Mouse (Mus musculus) lung, embryonic 14.5 days (tissue): Measurements from ENCODE around the gene Sp1. TPM values are rescaled to one million over a fixed set of nuclear protein-coding genes. Genes with fewer than 3 reads are reported as not detected.
A peak's percentile ranks its signal among the peaks of the same experiment; 100 is the strongest.

Source experiments
- ATAC-seq: fragments of 200-750 bp; cut with Nextera tagmentation; 2 replicates; pipeline ENCODE4 v1.8.0; 2017; ENCODE audit warnings: mild to moderate bottlenecking, moderate TSS enrichment, moderate library complexity; ENCODE audit not compliant: insufficient read depth
- DNase-seq: peaks from one replicate; pipeline ENCODE4 v3.0.0-alpha.2; 2015
- H3K27ac ChIP-seq: fragments of 300-500 bp; sonication (generic); 2 replicates; pipeline ENCODE4 v1.5.1; 2014; ENCODE audit warnings: low read depth, mild to moderate bottlenecking, moderate library complexity
- H3K27me3 ChIP-seq: fragments of 300-500 bp; sonication (generic); 2 replicates; pipeline ENCODE4 v1.6.1; 2014; ENCODE audit warnings: low read length, control low read depth; ENCODE audit not compliant: insufficient read depth
- H3K36me3 ChIP-seq: fragments of 300-500 bp; sonication (generic); 2 replicates; pipeline ENCODE4 v1.6.1; 2014; ENCODE audit warnings: control low read depth; ENCODE audit not compliant: insufficient read depth
- H3K4me1 ChIP-seq: fragments of 300-500 bp; sonication (generic); 2 replicates; pipeline ENCODE4 v1.6.1; 2014; ENCODE audit warnings: antibody characterized with exemption, control low read depth; ENCODE audit not compliant: insufficient read depth
- H3K4me2 ChIP-seq: fragments of 300-500 bp; sonication (generic); 2 replicates; pipeline ENCODE4 v1.6.1; 2014; ENCODE audit warnings: mild to moderate bottlenecking
- H3K4me3 ChIP-seq: fragments of 300-500 bp; sonication (generic); 2 replicates; pipeline ENCODE4 v1.5.1; 2014; ENCODE audit warnings: low read depth, low read length
- H3K9ac ChIP-seq: fragments of 300-500 bp; sonication (generic); 2 replicates; pipeline ENCODE4 v1.6.1; 2014
- H3K9me3 ChIP-seq: fragments of 300-500 bp; sonication (generic); 2 replicates; pipeline ENCODE4 v1.6.1; 2016; ENCODE audit warnings: low read depth, low read length, control low read depth
- CTCF ChIP-seq: IDR thresholded peaks from 2 replicates; pipeline ENCODE4 v1.5.1; 2016; ENCODE audit warnings: antibody characterized with exemption, low read depth
- WGBS: fragments of 180-500 bp; shearing (Covaris S2); extraction: QIAGEN DNeasy Blood & Tissue Kit; methylation state at CpG from one replicate; pipeline ENCODE4 v1.1.7; 2014; 5-methylcytosine and 5-hydroxymethylcytosine counted together
- polyA plus RNA-seq: library from polyadenylated mRNA; unstranded; fragments of >200 nt; fragmentation: Nextera tagmentation; extraction: Ambion mirVana; gene quantifications from 2 replicates; pipeline ENCODE4 v1.2.1, GENCODE M21; 2014

Gene Sp1
- polyA plus RNA-seq = 15.3 and 16.1 TPM in 2 replicates

DNA sequence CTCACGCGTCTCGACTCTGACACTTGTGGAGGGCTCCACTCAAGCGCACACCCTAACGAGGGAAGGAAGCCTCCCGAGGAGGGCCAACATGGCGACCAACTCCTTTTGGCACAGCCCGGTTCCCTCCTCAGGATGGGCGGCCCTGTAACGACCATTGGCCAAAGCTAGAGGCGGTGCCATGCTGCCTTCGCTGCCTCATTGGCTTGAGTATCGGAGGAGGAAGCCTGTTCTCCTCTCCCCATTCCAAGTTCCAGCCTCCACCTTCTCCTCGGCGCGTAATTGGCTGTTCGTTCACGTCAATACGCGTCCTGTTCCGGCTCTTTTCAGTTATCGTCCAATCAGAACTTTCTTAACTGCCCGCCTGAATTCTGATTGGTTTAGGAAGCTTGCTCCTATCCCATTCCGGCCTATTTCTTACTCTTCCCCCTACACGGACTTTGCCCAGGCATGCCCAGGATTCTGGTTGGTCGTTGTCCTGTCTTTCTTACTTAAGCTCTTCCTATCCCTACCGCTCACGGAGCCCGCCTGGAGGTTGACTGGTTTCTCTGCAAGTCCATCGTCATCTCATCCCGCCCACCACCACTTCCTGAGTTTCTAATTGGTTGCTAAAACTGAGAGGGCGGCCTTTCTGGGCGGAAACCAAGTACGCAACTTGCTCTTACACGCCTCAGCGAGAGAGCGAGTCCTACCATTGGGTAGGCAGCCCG, at the start of gene Sp1:
TSS of gene Sp1 (plus strand) at position 655 of the 707 bp plus-strand sequence.
- under 1% methylated on average over 38 of the region's 38 CpGs for WGBS
- TF ChIP-seq CTCF = no peak

DNA sequence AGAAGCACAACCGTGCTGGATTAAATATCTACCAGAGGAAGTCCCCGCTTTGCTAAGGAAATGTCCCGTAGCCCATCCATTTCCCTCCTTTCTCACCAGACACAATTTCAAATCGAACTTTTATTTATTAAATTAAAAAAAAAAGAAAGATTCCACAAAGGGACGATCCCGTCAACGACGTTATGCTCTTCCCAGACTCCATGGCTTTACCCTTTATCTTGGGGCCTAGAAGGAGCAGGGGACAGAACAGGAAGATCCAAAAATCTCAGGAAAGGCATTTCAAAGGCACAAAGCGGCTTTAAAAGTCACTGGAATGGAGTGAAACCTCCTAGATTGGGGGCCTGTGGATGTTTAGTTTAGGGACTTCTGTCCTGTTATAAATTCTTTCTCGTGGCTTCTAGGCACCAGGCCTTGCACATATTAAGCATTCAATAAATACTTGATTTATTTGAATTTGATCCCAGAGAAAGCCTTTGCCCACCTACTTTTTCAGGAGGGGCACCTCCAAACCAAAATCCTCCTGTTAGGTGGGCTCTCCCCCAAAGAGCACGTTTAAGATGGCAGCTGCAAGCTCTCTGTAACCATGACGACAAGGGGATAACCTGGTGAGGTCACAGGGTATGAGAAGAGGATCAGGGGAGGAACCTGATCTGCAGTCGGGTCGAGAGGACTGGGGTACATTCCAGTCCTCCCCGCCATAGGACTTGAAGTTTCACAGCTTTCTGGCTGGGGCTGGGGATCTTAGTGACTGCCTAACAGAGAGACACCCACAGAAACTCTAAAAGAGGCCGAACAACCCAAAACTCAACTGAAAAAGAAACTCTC, 49.2 kb upstream of the Sp1 start:
- peak; percentile 20 for DNase-seq
- peak overlapping the region; percentile 95 for H3K4me2 ChIP-seq
- WGBS = 40% methylated on average over 16 of the region's 16 CpGs
- peak overlapping the region; percentile 91 for H3K27ac ChIP-seq
- peaks cover 8% of the 10 kb centered on the region for H3K4me1 ChIP-seq
- peak overlapping the region; percentile 51 for H3K4me3 ChIP-seq
- H3K36me3 ChIP-seq = no peaks in the 10 kb centered on the region
- H3K9ac ChIP-seq = peak overlapping the region; percentile 86
- no peaks in the 10 kb centered on the region for H3K9me3 ChIP-seq
- ATAC-seq = no peak
- no peak for TF ChIP-seq CTCF
- H3K27me3 ChIP-seq = peaks cover 23% of the 10 kb centered on the region

More for the DNA sequence above, at the start of gene Sp1:
- Histone ChIP-seq H3K4me1 (peaks cover 20% of the 10 kb centered on the region), H3K27ac (peak within 1 kb of the TSS; percentile 100), H3K4me3 (peak within 1 kb of the TSS; percentile 72), H3K27me3 (no peaks in the 10 kb centered on the region), H3K9ac (peak within 1 kb of the TSS; percentile 96), H3K36me3 (peaks cover 33% of the 10 kb centered on the region), H3K9me3 (no peaks in the 10 kb centered on the region), H3K4me2 (peak within 1 kb of the TSS; percentile 65)
- ATAC-seq (peak; percentile 98), DNase-seq (peak; percentile 99)

DNA sequence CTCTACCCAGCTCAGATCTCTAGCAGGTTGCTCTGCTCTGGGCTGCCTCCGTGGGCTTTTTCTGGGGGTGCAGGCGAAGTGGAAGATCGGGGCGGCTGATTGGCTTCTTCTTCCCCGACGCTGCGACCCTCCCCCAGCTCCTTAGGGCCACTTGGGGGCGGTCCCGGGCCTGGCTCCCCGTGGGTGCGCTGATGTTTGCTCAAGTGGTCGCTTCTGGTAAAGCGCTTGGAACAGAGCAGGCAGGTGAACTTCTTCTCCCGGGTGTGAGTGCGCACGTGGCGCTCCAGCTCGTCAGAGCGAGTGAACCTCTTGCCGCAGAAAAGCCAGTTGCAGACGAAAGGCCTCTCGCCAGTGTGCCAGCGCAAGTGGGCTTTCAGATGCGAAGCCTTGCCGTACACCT, 47.8 kb upstream of the Sp1 start:
- peak; percentile 52 for DNase-seq
- Histone ChIP-seq H3K27ac (no peak overlapping the region), H3K4me1 (peaks cover 14% of the 10 kb centered on the region), H3K9me3 (no peaks in the 10 kb centered on the region), H3K4me2 (peak overlapping the region; percentile 52), H3K27me3 (peaks cover 23% of the 10 kb centered on the region), H3K9ac (peak overlapping the region; percentile 32; the same call in 1 of the 2 replicates), H3K4me3 (peak overlapping the region; percentile 11; the same call in 1 of the 2 replicates), H3K36me3 (no peaks in the 10 kb centered on the region)
- peak; percentile 21 for TF ChIP-seq CTCF
- WGBS = 5% methylated on average over 25 of the region's 25 CpGs
- no peak for ATAC-seq

DNA sequence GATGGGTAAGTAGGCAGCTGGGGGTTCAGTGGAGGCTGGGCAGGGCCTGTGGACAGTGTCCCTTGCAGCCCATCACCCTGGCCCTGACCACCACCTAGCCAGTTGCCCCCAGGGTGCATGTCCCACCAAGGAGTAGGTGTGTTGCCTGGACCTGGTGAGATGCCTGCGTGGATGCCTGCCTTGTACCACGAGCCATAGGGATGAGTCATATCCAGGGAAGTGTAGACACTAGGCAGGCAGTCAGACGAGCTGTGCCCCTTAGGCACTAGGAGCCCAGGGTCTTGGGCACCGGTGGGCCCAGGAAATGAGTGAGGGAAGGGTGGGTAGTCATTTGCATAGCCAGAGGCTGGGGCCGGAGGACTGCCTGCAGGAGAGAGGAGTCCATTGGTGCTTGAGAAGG, 47.1 kb upstream of the Sp1 start:
- Histone ChIP-seq H3K27ac (no peak overlapping the region), H3K4me1 (peaks cover 14% of the 10 kb centered on the region), H3K36me3 (no peaks in the 10 kb centered on the region), H3K4me3 (no peak overlapping the region), H3K9me3 (no peaks in the 10 kb centered on the region), H3K27me3 (peaks cover 23% of the 10 kb centered on the region), H3K4me2 (peak overlapping the region; percentile 52), H3K9ac (no peak overlapping the region)
- ATAC-seq (no peak), DNase-seq (no peak)
- no peak for TF ChIP-seq CTCF
- WGBS = 24% methylated on average over 5 of the region's 5 CpGs

DNA sequence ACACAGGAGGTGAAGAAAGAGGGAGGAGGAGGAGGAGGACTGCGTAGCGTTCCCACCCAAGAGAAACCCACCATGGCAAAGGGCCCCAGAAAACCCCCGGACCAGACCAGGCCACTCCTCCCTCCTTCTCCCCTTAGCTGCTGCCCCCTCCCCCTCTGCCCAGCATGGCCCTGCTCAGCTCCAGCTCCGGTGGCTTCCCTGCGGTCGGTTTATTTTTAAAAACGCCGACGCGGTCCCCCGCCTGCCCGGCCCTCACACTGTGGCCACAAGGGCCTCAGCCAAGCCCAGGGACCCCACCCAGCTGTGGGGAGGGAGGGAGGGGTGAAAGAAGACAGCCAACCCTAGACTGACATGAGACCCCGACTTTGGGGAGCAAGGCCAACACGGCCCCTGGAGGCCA, 43.3 kb upstream of the Sp1 start:
- Histone ChIP-seq H3K27ac (peak overlapping the region; percentile 68), H3K9ac (peak overlapping the region; percentile 51), H3K27me3 (peaks cover 18% of the 10 kb centered on the region), H3K4me3 (peak overlapping the region; percentile 16; the same call in 1 of the 2 replicates), H3K4me1 (peaks cover 9% of the 10 kb centered on the region), H3K9me3 (no peaks in the 10 kb centered on the region), H3K36me3 (no peaks in the 10 kb centered on the region), H3K4me2 (peak overlapping the region; percentile 55)
- DNase-seq (peak; percentile 48), ATAC-seq (peak; percentile 44; the same call in 1 of the 2 replicates)
- 4% methylated on average over 14 of the region's 14 CpGs for WGBS
- no peak for TF ChIP-seq CTCF

DNA sequence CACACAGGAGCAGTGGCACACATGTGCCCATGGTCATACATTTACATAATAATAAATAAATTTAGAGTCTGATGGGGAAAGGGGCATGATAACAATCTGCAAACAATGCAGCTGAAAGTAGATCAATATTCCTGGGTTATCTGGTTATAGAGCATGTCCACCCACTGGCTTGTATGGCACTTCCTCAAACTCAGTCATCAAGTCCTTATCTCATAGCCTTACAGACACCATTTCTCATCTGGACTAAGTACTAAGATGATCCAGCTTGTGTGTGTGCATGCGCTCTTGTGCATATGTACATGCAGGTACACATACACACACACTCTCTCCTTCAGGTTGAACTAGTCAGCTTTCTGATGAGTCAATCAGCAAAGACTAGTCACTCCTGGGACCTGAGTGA, 41.3 kb upstream of the Sp1 start:
- no peak for TF ChIP-seq CTCF
- H3K9ac ChIP-seq = no peak overlapping the region
- no peak overlapping the region for H3K27ac ChIP-seq
- no peaks in the 10 kb centered on the region for H3K9me3 ChIP-seq
- no peak for ATAC-seq
- 82% methylated on average over 1 of the region's 1 CpGs for WGBS
- no peaks in the 10 kb centered on the region for H3K36me3 ChIP-seq
- peaks cover 6% of the 10 kb centered on the region; the same call in 1 of the 2 replicates for H3K4me1 ChIP-seq
- H3K4me2 ChIP-seq = no peak overlapping the region
- DNase-seq = no peak
- H3K4me3 ChIP-seq = no peak overlapping the region
- peaks cover 3% of the 10 kb centered on the region; the same call in 1 of the 2 replicates for H3K27me3 ChIP-seq

DNA sequence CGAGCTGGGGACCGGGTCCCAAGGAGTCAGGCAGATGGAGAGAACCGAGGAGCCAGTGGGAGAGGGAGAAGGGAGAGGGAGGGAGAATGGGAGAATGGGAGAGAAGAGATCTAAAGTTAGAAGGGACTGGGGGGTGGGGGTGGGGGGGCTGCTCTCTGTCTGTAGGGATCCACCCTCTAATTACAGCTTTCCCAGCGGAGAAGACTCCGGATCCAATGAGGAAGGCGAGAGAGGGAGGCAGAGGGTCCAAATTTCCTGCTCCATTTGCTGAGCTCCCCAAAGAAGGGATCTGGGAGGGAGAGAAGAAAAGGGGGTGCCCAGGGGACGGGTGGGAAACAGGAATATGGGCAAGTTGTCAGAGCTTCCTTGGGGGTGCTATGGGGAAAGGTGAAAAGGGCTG, 39.7 kb upstream of the Sp1 start:
- Histone ChIP-seq H3K4me2 (peak overlapping the region; percentile 61), H3K9me3 (no peaks in the 10 kb centered on the region), H3K9ac (peak overlapping the region; percentile 49), H3K36me3 (no peaks in the 10 kb centered on the region), H3K27me3 (peaks cover 3% of the 10 kb centered on the region; the same call in 1 of the 2 replicates), H3K4me1 (peaks cover 9% of the 10 kb centered on the region), H3K27ac (no peak overlapping the region), H3K4me3 (peak overlapping the region; percentile 25)
- no peak for TF ChIP-seq CTCF
- WGBS = 15% methylated on average over 7 of the region's 7 CpGs
- DNase-seq (no peak), ATAC-seq (no peak)
